Mouse (Mus musculus) CD4-positive, CD25-positive, alpha-beta regulatory T cell, adult 2 months (primary cell): ENCODE data around the gene Myof.
A peak's percentile ranks its signal among the peaks of the same experiment; 100 is the strongest.

ENCODE experiments used
- DNase-seq: peaks from one replicate; pipeline ENCODE4 v3.0.0-alpha.2; 2012; ENCODE audit warnings: low read depth, low spot score

The Myof gene

GRCm38 (mm10) chr19:38003671-38004521, 39.5 kb downstream of the Myof start:
- DNase-seq = no peak

GRCm38 (mm10) chr19:38002816-38003215, 40.6 kb downstream of the Myof start:
- DNase-seq = no peak

- DNase-seq = no peak
Observed at GRCm38 (mm10) chr19:38000990-38001389, 42.4 kb downstream of the Myof start.

DNA sequence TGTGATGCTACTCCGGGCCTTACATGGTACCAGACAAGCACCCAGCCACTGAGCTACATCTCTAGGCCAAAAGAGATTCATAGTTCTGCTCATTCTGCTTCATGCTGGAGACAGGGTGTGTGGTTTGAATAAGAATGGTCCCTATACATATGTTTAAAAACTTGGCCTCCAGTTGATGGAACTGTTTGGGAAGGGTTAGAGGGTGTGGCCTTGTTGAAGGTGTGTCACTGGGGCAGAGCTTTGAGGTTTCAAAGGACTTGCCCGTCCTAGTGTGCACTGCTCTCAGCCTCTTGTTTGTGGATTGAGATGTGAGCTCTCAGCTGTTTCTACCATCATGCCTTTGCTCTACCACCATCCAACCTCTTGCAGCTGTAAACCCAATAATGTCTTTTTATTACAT, 43.4 kb downstream of the Myof start:
- no peak for DNase-seq

- DNase-seq = no peak
Observed at GRCm38 (mm10) chr19:37994301-37994700, 49.1 kb downstream of the Myof start.

DNA sequence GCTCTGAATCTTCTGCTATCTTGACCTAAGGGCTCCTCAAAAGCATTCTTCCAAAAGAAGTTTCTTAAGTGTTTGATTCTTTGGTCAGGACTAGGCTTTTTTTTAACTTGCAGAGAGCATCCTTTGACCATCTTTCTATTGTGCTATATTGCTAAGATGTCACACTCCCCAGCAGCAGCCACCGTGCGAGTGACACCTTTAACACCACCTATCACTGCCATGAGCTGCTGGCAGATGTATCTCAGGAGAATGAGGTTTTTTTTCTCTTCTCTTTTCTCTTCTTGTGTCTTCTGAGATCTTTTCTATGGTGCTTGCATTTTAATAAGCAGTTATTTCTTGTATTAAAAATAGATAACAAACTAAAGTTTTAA, 51.2 kb downstream of the Myof start:
- DNase-seq = no peak

- no peak for DNase-seq
Observed at GRCm38 (mm10) chr19:37991399-37992183, 51.8 kb downstream of the Myof start.

DNA sequence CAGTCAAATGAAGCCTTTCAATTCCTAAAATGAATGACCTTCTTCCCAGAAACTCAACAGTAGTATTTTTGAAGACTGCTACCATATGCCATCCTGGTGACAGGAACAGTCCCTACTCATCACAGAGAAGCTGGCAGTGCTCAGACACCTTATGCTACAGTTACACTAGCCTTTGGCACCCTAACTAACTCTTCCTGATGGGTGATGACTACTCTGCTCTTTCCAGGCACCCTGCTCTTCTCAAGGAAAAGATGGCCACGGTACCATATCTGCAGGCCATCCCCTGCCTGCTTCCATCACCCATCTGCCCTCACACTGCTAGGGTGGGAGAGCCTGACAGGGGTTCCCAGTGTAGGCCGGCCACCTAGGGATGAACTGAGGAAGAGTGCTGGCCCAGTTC, 53.4 kb downstream of the Myof start:
- DNase-seq = no peak

GRCm38 (mm10) chr19:37988156-37988555, 55.2 kb downstream of the Myof start:
- no peak for DNase-seq

GRCm38 (mm10) chr19:37985730-37986129, 57.6 kb downstream of the Myof start:
- DNase-seq = no peak

DNA sequence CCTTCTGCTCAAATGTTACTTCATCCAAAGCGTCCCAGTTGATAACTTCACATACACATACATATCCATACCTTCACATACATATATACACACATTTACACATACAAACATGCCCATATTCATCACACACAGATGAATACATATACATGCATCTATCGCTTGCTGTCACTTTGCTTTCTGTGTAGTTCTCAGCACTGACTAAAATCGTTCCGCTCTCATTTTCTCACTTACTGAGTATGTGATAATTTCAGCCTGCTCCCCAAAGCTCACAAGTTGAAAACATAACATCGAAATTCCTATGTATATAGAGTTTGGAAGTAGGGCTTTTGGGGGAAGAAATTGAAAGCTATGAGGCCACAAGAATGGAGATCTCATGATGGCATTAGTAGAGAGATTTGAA, 67.4 kb downstream of the Myof start:
- DNase-seq = no peak

- DNase-seq = no peak
Observed at GRCm38 (mm10) chr19:37970571-37970970, 72.8 kb downstream of the Myof start.

GRCm38 (mm10) chr19:37970004-37970403, 73.4 kb downstream of the Myof start:
- peak; percentile 13 for DNase-seq

- DNase-seq = peak; percentile 10
Observed at GRCm38 (mm10) chr19:37965828-37966227, 77.5 kb downstream of the Myof start.

GRCm38 (mm10) chr19:37963421-37963820, 80.0 kb downstream of the Myof start:
- no peak for DNase-seq

DNA sequence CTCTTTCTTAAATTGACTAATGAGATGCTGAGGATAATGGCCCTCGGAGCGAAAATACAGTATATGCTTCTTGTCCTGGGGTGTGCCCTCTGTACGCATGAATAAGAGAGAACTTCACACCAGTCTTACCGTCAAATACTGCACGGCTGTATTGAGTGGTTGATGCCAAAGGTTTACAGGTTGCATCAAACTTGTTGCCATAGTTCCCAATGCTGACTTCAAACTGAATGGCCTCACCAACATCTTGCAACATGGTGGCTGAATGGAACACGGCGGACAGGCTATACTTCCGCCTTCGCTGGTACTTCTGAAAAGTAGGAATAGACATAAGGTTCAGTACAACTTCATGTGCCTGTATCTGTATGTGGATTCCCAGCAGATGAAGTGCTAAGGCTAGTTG, 82.6 kb downstream of the Myof start:
- DNase-seq = no peak

DNA sequence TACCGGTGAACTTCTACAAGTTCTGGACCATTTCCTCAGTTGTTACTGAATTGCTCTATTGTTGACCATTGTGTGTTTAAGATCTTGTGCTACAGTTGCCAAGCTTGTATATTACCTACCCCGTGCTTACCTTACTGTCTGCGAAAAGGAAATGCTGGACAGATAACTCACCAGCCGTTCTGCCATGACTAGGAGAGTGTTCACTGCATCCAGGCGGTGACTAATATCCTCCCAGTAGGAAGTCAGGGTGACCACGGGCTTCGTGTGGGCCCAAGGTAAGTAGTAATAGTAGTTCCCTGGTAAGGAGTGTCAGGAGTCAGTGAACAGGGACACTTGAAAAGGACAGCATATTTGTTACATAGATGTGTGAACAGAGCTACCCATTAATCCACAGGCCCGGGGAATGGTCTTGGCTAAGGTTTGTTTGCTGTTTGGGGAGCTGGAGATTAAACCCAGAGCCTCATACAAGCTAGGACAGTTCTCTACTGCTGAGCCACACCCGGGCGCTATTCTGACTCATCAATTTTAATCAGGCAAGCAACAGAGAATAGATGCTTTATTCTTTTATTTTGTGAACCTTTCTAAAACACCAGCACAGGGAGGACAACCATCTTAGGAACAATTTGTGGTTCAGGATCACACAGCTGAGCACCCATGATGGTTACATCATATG, 83.7 kb downstream of the Myof start:
- no peak for DNase-seq

DNA sequence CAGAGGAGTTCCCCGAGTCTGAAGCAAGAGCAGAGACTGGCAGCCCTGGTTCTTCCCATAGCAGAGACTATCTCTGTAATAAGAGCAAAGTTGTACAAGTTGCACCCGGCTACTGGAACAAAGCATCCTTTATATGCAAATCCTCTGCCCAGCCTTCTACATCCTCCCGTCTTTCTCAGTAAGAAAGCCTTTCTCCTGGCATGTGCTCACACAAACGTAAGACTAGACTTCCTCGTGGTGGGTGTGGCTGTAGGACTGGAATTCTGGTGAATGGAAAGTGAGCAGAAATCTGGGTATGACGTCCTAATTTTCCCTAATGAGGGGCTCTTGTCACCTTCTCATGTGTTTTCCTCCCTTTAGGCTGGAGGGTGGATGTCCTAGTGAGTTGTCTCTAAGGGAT, 84.3 kb downstream of the Myof start:
- no peak for DNase-seq

DNA sequence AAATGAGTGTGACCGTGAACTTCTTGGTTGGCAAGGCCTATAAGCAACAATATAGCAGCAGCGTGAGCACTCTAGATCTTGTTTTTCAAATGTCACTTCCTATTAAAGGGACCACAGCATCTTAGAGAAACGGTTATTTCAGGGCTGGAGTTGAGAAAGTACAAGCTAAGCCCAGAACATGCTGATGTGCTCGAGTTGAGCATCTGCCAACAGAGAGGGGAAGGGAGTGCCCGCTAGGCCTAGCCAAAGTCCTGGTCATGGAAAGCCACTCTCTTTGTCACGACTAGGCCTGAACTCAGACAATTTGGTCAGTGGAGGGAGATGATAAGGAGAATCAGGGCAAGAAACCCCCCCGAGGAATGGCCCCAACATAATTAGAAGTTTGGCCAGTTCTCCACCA, 86.1 kb downstream of the Myof start:
- DNase-seq = no peak

- DNase-seq = no peak
Observed at GRCm38 (mm10) chr19:37956006-37956405, 87.4 kb downstream of the Myof start.

DNA sequence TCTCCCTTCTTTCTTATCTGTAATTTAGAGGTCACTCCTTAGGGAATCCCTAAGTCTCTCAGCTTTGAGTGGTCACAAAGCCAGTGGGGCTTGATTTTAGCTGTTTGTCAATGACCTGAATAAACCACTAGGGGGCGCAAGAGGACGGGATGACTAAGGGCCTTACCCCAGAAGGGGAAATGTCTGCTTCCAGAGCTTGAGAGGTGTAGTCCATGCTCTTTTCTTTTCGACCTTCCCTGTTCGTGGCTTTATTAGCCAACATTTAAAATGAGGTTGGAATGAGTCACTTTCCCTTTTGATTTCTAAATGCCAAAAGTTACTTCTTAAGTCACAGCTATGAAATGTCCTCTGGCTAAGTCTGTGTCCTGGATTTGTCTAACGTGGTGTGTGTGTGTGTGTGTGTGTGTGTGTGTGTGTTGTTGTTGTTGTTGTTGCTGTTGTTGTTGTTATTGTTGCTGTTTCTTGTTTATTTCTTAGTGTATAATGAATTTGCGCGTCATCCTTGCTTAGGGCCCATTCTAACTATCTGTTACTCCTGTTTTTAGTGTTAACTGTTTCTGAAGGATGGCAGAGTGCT, 87.9 kb downstream of the Myof start:
- peak; percentile 82 for DNase-seq

DNA sequence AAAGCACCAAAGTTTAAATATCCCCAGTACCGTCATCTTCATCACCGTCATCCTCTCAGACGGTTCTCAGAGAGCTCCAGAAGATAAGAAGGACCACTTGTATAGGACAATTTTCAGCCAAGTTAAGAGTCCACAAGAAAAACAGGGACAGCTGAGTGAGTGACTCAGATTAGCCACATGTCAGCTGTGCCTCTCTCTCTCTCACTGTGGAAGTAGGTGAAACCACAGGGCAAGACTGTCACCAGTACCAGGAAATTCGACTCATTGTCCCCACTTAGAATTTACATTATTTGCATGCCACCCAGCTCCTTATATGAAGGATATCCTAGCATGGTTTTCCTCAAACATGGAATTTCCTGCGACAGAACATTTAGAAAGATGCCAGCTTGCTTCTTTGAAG, 88.6 kb downstream of the Myof start:
- DNase-seq = no peak
